Mouse (Mus musculus) myocyte (in vitro differentiated cells): ENCODE results near the gene Rabggtb. TPM values are rescaled to one million over a fixed set of nuclear protein-coding genes. Genes with fewer than 3 reads are reported as not detected.

Experiments
- H3K27me3 ChIP-seq: one replicate; pipeline ENCODE4 v1.6.1; 2011; ENCODE audit not compliant: control insufficient read depth, insufficient read depth, insufficient read length
- H3K36me3 ChIP-seq: one replicate; pipeline ENCODE4 v1.6.1; 2011; ENCODE audit not compliant: control insufficient read depth, insufficient read depth
- H3K4me2 ChIP-seq: one replicate; pipeline ENCODE4 v1.6.1; 2011; ENCODE audit warnings: low read depth, control low read depth
- H3K4me3 ChIP-seq: one replicate; pipeline ENCODE4 v1.5.1; 2011; ENCODE audit warnings: mild to moderate bottlenecking, control low read depth, moderate library complexity
- H3K79me2 ChIP-seq: one replicate; pipeline ENCODE4 v1.6.1; 2011; ENCODE audit not compliant: control insufficient read depth, insufficient read depth
- H3ac ChIP-seq: one replicate; pipeline ENCODE4 v1.6.1; 2011; ENCODE audit not compliant: control insufficient read depth, insufficient read length
- CEBPB ChIP-seq: IDR thresholded peaks from 2 replicates; pipeline ENCODE4 v1.6.1; 2011; ENCODE audit warnings: mild to moderate bottlenecking, moderate library complexity; ENCODE audit not compliant: poor library complexity, insufficient read depth, severe bottlenecking
- E2F4 ChIP-seq: IDR thresholded peaks from one replicate; pipeline ENCODE4 v1.6.1; 2011; ENCODE audit warnings: mild to moderate bottlenecking, control low read depth, moderate library complexity; ENCODE audit not compliant: insufficient read depth
- MAX ChIP-seq: IDR thresholded peaks from one replicate; pipeline ENCODE4 v1.6.1; 2011; ENCODE audit warnings: low read depth, mild to moderate bottlenecking, control low read depth
- MYOD1 ChIP-seq, 3 experiments: IDR thresholded peaks; one replicate each; pipeline ENCODE4 v1.6.1; 2011; ENCODE audit warnings: control low read depth in 2 of 3, low read depth in 2 of 3, mild to moderate bottlenecking in 2 of 3, moderate library complexity in 1 of 3; ENCODE audit not compliant: insufficient read length in 2 of 3, control insufficient read depth in 1 of 3
- MYOG ChIP-seq, 3 experiments: IDR thresholded peaks; one replicate each; pipeline ENCODE4 v1.6.1; 2011; ENCODE audit warnings: control low read depth in 2 of 3, low read depth in 2 of 3, mild to moderate bottlenecking in 2 of 3; ENCODE audit not compliant: insufficient read length in 2 of 3, control insufficient read depth in 1 of 3, insufficient read depth in 1 of 3
- POLR2A ChIP-seq: IDR thresholded peaks from one replicate; pipeline ENCODE4 v1.6.1; 2011; ENCODE audit warnings: low read depth, mild to moderate bottlenecking, control low read depth, moderate library complexity; ENCODE audit not compliant: insufficient read length
- POLR2AphosphoS2 ChIP-seq: IDR thresholded peaks from one replicate; pipeline ENCODE4 v1.6.1; 2011; ENCODE audit warnings: low read depth, control low read depth; ENCODE audit not compliant: insufficient read length
- REST ChIP-seq: IDR thresholded peaks from one replicate; pipeline ENCODE4 v1.6.1; 2011; ENCODE audit warnings: mild to moderate bottlenecking, control low read depth, moderate library complexity; ENCODE audit not compliant: insufficient read depth, insufficient read length
- SRF ChIP-seq: IDR thresholded peaks from one replicate; pipeline ENCODE4 v1.6.1; 2011; ENCODE audit warnings: low read depth; ENCODE audit not compliant: control insufficient read depth, insufficient read length
- TCF12 ChIP-seq: IDR thresholded peaks from one replicate; pipeline ENCODE4 v1.6.1; 2011; ENCODE audit warnings: mild to moderate bottlenecking, control low read depth; ENCODE audit not compliant: poor library complexity, insufficient read depth, severe bottlenecking
- TCF3 ChIP-seq: IDR thresholded peaks from one replicate; pipeline ENCODE4 v1.6.1; 2011; ENCODE audit warnings: low read depth, control low read depth; ENCODE audit not compliant: insufficient read length
- USF1 ChIP-seq: IDR thresholded peaks from one replicate; pipeline ENCODE4 v1.6.1; 2011; ENCODE audit warnings: low read depth, mild to moderate bottlenecking, control low read depth, moderate library complexity
- polyA plus RNA-seq: library from polyadenylated mRNA; unstranded; fragments of >200 nt; fragmentation: generic; extraction: Trizol; gene quantifications from one replicate; pipeline ENCODE4 v1.2.1, GENCODE M21; 2012; ENCODE audit warnings: missing spikeins

The Rabggtb gene
- polyA plus RNA-seq, 1 experiment, result 70.5 TPM

GRCm38 (mm10) chr3:153959035-153959730 is 46.4 kb upstream of the Rabggtb start:
- no peak overlapping the region for H3ac ChIP-seq
- no peaks in the 10 kb centered on the region for H3K79me2 ChIP-seq
- H3K27me3 ChIP-seq, result no peaks in the 10 kb centered on the region
- TF ChIP-seq MYOG (IDR thresholded peaks at IDR 0.05; ENCODE audit: control insufficient read depth in 1 of 3, insufficient read depth in 1 of 3, insufficient read length in 2 of 3, low read depth in 2 of 3) (no peak), POLR2AphosphoS2 (no peak), TCF3 (no peak), SRF (no peak), CEBPB (no peak), TCF12 (no peak), POLR2A (no peak), MAX (no peak), USF1 (no peak), MYOD1 (IDR thresholded peaks at IDR 0.05; ENCODE audit: control insufficient read depth in 1 of 3, insufficient read length in 2 of 3, low read depth in 2 of 3) (no peak), REST (no peak), E2F4 (no peak)
- no peak overlapping the region for H3K4me2 ChIP-seq
- H3K36me3 ChIP-seq, result no peaks in the 10 kb centered on the region
- no peak overlapping the region for H3K4me3 ChIP-seq

DNA sequence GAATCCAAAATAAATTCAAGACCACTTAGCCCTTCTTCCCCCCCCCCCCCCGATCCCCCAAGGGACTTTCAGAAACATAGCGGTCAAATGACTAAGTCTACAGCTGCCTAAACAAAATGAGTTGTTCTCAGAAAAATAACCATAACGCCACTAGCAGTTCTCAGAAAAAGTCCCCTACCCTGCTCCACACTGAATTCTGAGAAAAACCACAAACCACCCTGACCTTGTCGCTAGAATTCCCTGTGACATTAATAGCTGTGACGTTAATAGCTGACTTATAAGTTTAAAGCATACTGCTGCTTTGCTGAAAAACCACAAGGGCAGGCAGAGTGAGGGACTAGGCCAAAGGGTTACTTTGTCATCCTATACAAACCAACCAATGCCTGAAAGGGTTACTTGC is 45.1 kb upstream of the Rabggtb start:
- H3K79me2 ChIP-seq, result no peaks in the 10 kb centered on the region
- no peaks in the 10 kb centered on the region for H3K36me3 ChIP-seq
- no peak overlapping the region for H3ac ChIP-seq
- H3K4me2 ChIP-seq, result peak overlapping the region; percentile 14
- H3K27me3 ChIP-seq, result no peaks in the 10 kb centered on the region
- TF ChIP-seq MYOG (IDR thresholded peaks at IDR 0.05; ENCODE audit: control insufficient read depth in 1 of 3, insufficient read depth in 1 of 3, insufficient read length in 2 of 3, low read depth in 2 of 3) (no peak), MYOD1 (IDR thresholded peaks at IDR 0.05; ENCODE audit: control insufficient read depth in 1 of 3, insufficient read length in 2 of 3, low read depth in 2 of 3) (no peak), MAX (no peak), POLR2AphosphoS2 (no peak), USF1 (no peak)
- no peak overlapping the region for H3K4me3 ChIP-seq

- TF ChIP-seq CEBPB, result no peak
- TF ChIP-seq E2F4, result no peak
- no peak for TF ChIP-seq TCF12
- TF ChIP-seq MAX, result no peak
- TF ChIP-seq POLR2A, result no peak
- TF ChIP-seq POLR2AphosphoS2, result no peak
- Histone ChIP-seq H3K79me2 (peaks cover 9% of the 10 kb centered on the region), H3ac (no peak overlapping the region), H3K4me2 (no peak overlapping the region), H3K27me3 (no peaks in the 10 kb centered on the region), H3K4me3 (no peak overlapping the region), H3K36me3 (no peaks in the 10 kb centered on the region)
Observed at GRCm38 (mm10) chr3:153948176-153948575, 35.4 kb upstream of the Rabggtb start.

DNA sequence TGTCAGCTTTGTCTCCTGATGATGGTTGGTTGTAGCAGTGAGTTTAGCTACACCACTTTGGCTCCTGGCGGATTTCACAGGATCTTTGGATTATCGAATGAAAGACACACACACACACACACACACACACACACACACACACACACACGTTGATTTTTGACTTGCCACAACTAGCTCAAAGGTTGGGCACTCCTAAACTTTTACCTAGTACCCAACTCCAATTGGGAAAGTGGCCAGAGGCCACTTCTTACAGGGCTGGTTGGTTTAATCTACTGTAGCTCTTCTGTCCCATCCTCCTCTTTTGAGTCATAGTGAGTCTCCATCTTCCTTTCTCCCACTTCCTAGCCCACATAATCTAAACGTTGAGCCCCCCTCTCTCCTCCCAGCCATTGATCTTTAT is 34.5 kb upstream of the Rabggtb start:
- H3K4me3 ChIP-seq, result no peak overlapping the region
- no peaks in the 10 kb centered on the region for H3K36me3 ChIP-seq
- H3K4me2 ChIP-seq, result no peak overlapping the region
- TF ChIP-seq POLR2A (no peak), REST (no peak), TCF3 (no peak), SRF (no peak), MAX (no peak), TCF12 (no peak), POLR2AphosphoS2 (no peak), USF1 (no peak), CEBPB (no peak), MYOG (IDR thresholded peaks at IDR 0.05; ENCODE audit: control insufficient read depth in 1 of 3, insufficient read depth in 1 of 3, insufficient read length in 2 of 3, low read depth in 2 of 3) (no peak), MYOD1 (IDR thresholded peaks at IDR 0.05; ENCODE audit: control insufficient read depth in 1 of 3, insufficient read length in 2 of 3, low read depth in 2 of 3) (no peak), E2F4 (no peak)
- no peaks in the 10 kb centered on the region for H3K27me3 ChIP-seq
- no peak overlapping the region for H3ac ChIP-seq
- peaks cover 13% of the 10 kb centered on the region for H3K79me2 ChIP-seq

DNA sequence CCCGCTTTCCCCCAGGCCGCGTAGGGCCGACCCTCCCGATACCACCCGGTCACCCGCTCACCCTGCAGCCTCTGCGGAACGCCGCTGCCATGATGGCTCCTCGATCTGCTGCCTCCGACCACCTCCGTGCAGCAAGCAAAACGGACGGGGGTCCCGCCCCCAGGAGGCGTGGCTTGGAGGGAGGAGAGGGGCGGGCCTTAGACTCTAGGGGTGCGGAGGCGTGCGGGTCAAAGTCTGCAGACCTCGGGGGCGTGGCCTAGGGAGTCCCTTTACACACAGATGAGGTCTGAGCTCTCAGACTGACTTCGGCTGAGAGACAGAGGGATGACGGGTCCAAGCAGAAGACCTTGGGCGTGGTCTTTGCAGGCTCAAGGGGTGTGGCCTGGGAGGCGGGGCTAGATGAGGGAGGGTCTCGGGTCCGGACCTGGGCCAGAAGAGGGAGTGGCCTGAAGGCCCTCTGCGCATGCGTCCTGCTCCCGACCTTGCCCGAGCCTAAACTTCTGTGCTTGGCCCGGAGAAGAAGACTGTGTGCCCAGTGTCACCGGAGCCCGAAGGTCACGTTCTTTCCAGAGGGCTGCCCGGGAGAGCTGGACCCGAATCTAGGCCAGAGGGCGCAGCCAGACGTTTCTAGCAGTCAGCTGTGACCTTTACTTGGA is 31.7 kb upstream of the Rabggtb start, which contains the start of gene Acadm:
Acadm (minus strand) TSS at position 298 of the 656 bp plus-strand sequence.
- no peaks in the 10 kb centered on the region for H3K36me3 ChIP-seq
- peak within 1 kb of the TSS; percentile 29 for H3ac ChIP-seq
- H3K27me3 ChIP-seq, result no peaks in the 10 kb centered on the region
- peak within 1 kb of the TSS; percentile 89 for H3K4me2 ChIP-seq
- TF ChIP-seq USF1 (no peak), TCF12 (no peak), SRF (peak; percentile 5), TCF3 (no peak), MYOG (IDR thresholded peaks at IDR 0.05; ENCODE audit: control insufficient read depth in 1 of 3, insufficient read depth in 1 of 3, insufficient read length in 2 of 3, low read depth in 2 of 3) (no peak), MYOD1 (IDR thresholded peaks at IDR 0.05; ENCODE audit: control insufficient read depth in 1 of 3, insufficient read length in 2 of 3, low read depth in 2 of 3) (no peak), CEBPB (no peak), POLR2AphosphoS2 (peak; percentile 94), MAX (no peak), POLR2A (peak; percentile 93), REST (peak; percentile 13), E2F4 (no peak)
- peak within 1 kb of the TSS; percentile 63 for H3K4me3 ChIP-seq
- H3K79me2 ChIP-seq, result peaks cover 13% of the 10 kb centered on the region
